Mouse (Mus musculus) midbrain, embryonic 12.5 days (tissue): Measurements from ENCODE around the gene Vmn1r225. TPM values are rescaled to one million over a fixed set of nuclear protein-coding genes. Genes with fewer than 3 reads are reported as not detected.
"Not testable (repeated sequence)": the region's sequence is repeated elsewhere in the genome, so short reads cannot be mapped to it uniquely, and the experiment has no call there.

Experiments used
- ATAC-seq: fragments of 200-750 bp; cut with Nextera tagmentation; 2 replicates; pipeline ENCODE4 v1.8.0; 2017; ENCODE audit warnings: low read depth, moderate TSS enrichment, moderate library complexity; ENCODE audit not compliant: low FRiP score
- H3K27ac ChIP-seq: fragments of 300-500 bp; sonication (generic); replicated peaks from 2 replicates; pipeline ENCODE4 v1.5.1; 2016; ENCODE audit warnings: mild to moderate bottlenecking
- H3K27me3 ChIP-seq: fragments of 300-500 bp; sonication (generic); 2 replicates; pipeline ENCODE4 v1.6.1; 2016; ENCODE audit warnings: mild to moderate bottlenecking
- H3K36me3 ChIP-seq: fragments of 300-500 bp; sonication (generic); 2 replicates; pipeline ENCODE4 v1.6.1; 2016
- H3K4me1 ChIP-seq: fragments of 300-500 bp; sonication (generic); 2 replicates; pipeline ENCODE4 v1.6.1; 2016
- H3K4me2 ChIP-seq: fragments of 300-500 bp; sonication (generic); replicated peaks from 2 replicates; pipeline ENCODE4 v1.6.1; 2016; ENCODE audit warnings: mild to moderate bottlenecking, moderate library complexity
- H3K4me3 ChIP-seq: fragments of 300-500 bp; sonication (generic); 2 replicates; pipeline ENCODE4 v1.5.1; 2016; ENCODE audit warnings: mild to moderate bottlenecking
- H3K9ac ChIP-seq: fragments of 300-500 bp; sonication (generic); replicated peaks from 2 replicates; pipeline ENCODE4 v1.6.1; 2016; ENCODE audit warnings: mild to moderate bottlenecking, moderate library complexity
- H3K9me3 ChIP-seq: fragments of 300-500 bp; sonication (generic); 2 replicates; pipeline ENCODE4 v1.6.1; 2016; ENCODE audit warnings: mild to moderate bottlenecking
- WGBS: fragments of 180-500 bp; shearing (Covaris S2); methylation state at CpG from one replicate; pipeline ENCODE4 v1.1.7; 2016; 5-methylcytosine and 5-hydroxymethylcytosine counted together
- polyA plus RNA-seq: library from polyadenylated mRNA; unstranded; fragments of >200 nt; fragmentation: Nextera tagmentation; extraction: Ambion mirVana; gene quantifications from 2 replicates; pipeline ENCODE4 v1.2.1, GENCODE M21; 2016

Vmn1r225 gene
- polyA plus RNA-seq: not detected in 2 replicates

DNA sequence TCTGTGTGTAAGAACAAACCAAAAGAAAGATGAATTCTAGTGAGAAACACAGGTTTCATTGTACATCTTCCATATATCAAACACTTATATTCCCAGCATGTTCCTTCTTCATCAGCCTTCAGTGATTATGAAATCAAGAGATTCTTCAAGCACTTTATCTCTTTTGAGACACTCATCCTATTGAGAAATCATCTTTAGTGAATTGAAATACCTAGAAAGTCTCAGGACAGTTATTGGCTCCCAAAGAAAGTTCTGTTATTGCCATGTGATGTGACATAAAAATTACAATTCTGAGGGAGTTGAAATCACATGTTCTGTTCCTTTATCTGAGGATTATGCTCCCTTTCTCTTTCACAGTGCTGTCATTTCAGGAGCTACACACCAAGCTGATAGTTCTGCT lies at the start of gene Vmn1r225:
TSS of gene Vmn1r225 (plus strand) at position 301 of the 400 bp plus-strand sequence.
- peaks cover 6% of the 10 kb centered on the region; the same call in 1 of the 2 replicates for H3K9me3 ChIP-seq
- ATAC-seq: no peak

DNA sequence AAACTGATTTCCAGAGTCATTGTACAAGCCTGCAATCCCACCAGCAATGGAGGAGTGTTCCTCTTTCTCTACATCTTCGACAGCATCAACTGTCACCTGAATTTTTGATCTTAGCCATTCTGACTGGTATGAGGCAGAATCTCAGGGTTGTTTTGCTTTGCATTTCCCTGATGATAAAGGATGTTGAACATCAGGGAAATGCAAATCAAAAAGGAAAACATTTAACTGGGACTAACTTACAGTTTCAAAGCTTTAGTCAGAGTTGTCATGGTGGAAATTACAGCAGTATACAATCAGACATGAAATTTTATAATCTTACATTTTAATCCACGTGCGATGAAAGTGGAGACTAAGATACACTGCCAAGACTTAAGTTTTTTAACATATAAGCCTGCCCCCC lies 24.6 kb upstream of the Vmn1r225 start:
- H3K27ac ChIP-seq: no peak overlapping the region
- H3K36me3 ChIP-seq: no peaks in the 10 kb centered on the region
- H3K27me3 ChIP-seq: no peaks in the 10 kb centered on the region
- no peak overlapping the region for H3K4me3 ChIP-seq
- H3K9me3 ChIP-seq: no peaks in the 10 kb centered on the region
- H3K4me2 ChIP-seq: no peak overlapping the region
- H3K4me1 ChIP-seq: no peaks in the 10 kb centered on the region
- no peak for ATAC-seq
- WGBS: 74% methylated on average over 3 of the region's 3 CpGs
- no peak overlapping the region for H3K9ac ChIP-seq

More for the DNA sequence above, at the start of gene Vmn1r225:
- no peak within 1 kb of the TSS for H3K4me3 ChIP-seq
- no peaks in the 10 kb centered on the region for H3K4me1 ChIP-seq
- H3K9ac ChIP-seq: no peak within 1 kb of the TSS
- no peaks in the 10 kb centered on the region for H3K27me3 ChIP-seq
- H3K27ac ChIP-seq: no peak within 1 kb of the TSS
- H3K36me3 ChIP-seq: no peaks in the 10 kb centered on the region
- no peak within 1 kb of the TSS for H3K4me2 ChIP-seq

GRCm38 (mm10) chr17:20481231-20481630 lies 16.7 kb upstream of the Vmn1r225 start, which contains the start of gene Vmn2r108:
Gene Vmn2r108, minus strand, starts transcription at chr17:20481331.
- 0 out of 2 replicates have a peak, but pooled peaks cover 6% of the 10 kb centered on the region for H3K9me3 ChIP-seq
- no peak within 1 kb of the TSS for H3K4me3 ChIP-seq
- no peak within 1 kb of the TSS for H3K9ac ChIP-seq
- H3K4me2 ChIP-seq: no peak within 1 kb of the TSS
- H3K27ac ChIP-seq: no peak within 1 kb of the TSS
- H3K36me3 ChIP-seq: no peaks in the 10 kb centered on the region
- no peak for ATAC-seq
- no peaks in the 10 kb centered on the region for H3K4me1 ChIP-seq
- no peaks in the 10 kb centered on the region for H3K27me3 ChIP-seq

- H3K4me2 ChIP-seq: not testable (repeated sequence)
Observed at GRCm38 (mm10) chr17:20508247-20508646, 10.3 kb downstream of the Vmn1r225 start.

More at GRCm38 (mm10) chr17:20508247-20508646, 10.3 kb downstream of the Vmn1r225 start:
- not testable (repeated sequence) for H3K36me3 ChIP-seq, H3K4me3 ChIP-seq, ATAC-seq, H3K27ac ChIP-seq, H3K27me3 ChIP-seq, H3K9ac ChIP-seq, H3K4me1 ChIP-seq
- H3K9me3 ChIP-seq: peaks cover 16% of the 10 kb centered on the region; the same call in 1 of the 2 replicates

Other genes with a start within 250 kb of the Vmn1r225 start
- not detected in 2 replicates for gene Vmn2r106, start 212.6 kb upstream of the Vmn1r225 start, polyA plus RNA-seq
- gene Vmn2r107, start 152.9 kb upstream of the Vmn1r225 start, polyA plus RNA-seq: not detected in 2 replicates
- gene Vmn1r224, start 84.0 kb upstream of the Vmn1r225 start, polyA plus RNA-seq: not detected in 2 replicates
- not detected in 2 replicates for gene Vmn2r108, start 16.8 kb upstream of the Vmn1r225 start, polyA plus RNA-seq
- not detected in 2 replicates for gene Vmn2r109, start 66.6 kb downstream of the Vmn1r225 start, polyA plus RNA-seq
- 0.05 TPM in 2 replicates for gene Vmn2r110, start 98.3 kb downstream of the Vmn1r225 start, polyA plus RNA-seq
- not detected in 2 replicates for gene Fpr-rs3, start 126.7 kb downstream of the Vmn1r225 start, polyA plus RNA-seq
- gene Vmn1r226, start 184.7 kb downstream of the Vmn1r225 start, polyA plus RNA-seq: not detected in 2 replicates
- gene Vmn1r227, start 231.7 kb downstream of the Vmn1r225 start, polyA plus RNA-seq: not detected in 2 replicates